Mouse (Mus musculus): ENCODE results near the gene Sla2. TPM values are rescaled to one million over a fixed set of nuclear protein-coding genes. Genes with fewer than 3 reads are reported as not detected.

The Sla2 gene
- polyA plus RNA-seq, 1 experiment: 7.6 TPM

- DNase-seq (ENCODE audit: low read depth in 1 of 2, low spot score in 2 of 2): no peak
- WGBS: 79% methylated on average over 6 of the region's 6 CpGs
- H3K27ac ChIP-seq (ENCODE audit: insufficient read depth, low read length): no peak overlapping the region
Measured at GRCm38 (mm10) chr2:156901883-156902282, 14.9 kb upstream of the Sla2 start.

GRCm38 (mm10) chr2:156901344-156901743 lies 14.4 kb upstream of the Sla2 start:
- Histone ChIP-seq H3K36me3 (ENCODE audit: control insufficient read depth, insufficient read depth, low read length) (no peaks in the 10 kb centered on the region), H3K4me1 (ENCODE audit: control insufficient read depth, insufficient read depth, insufficient read length) (no peaks in the 10 kb centered on the region), H3K27me3 (ENCODE audit: control insufficient read depth, insufficient read depth, low read length) (no peaks in the 10 kb centered on the region), H3K4me3 (ENCODE audit: extremely low read depth, insufficient read depth, insufficient read length) (no peak overlapping the region), H3K27ac (ENCODE audit: insufficient read depth, low read length) (no peak overlapping the region)
- TF ChIP-seq CTCF (IDR thresholded peaks at IDR 0.05; ENCODE audit: extremely low read depth, insufficient read depth, insufficient read length, insufficient replicate concordance) (no peak), POLR2A (IDR thresholded peaks at IDR 0.05; ENCODE audit: low read depth, low read length) (no peak)
- 97% methylated on average over 2 of the region's 2 CpGs for WGBS
- no peak for DNase-seq (ENCODE audit: low read depth in 1 of 2, low spot score in 2 of 2)

More at GRCm38 (mm10) chr2:156901883-156902282, 14.9 kb upstream of the Sla2 start:
- H3K36me3 ChIP-seq (ENCODE audit: control insufficient read depth, insufficient read depth, low read length): no peaks in the 10 kb centered on the region
- TF ChIP-seq CTCF (IDR thresholded peaks at IDR 0.05; ENCODE audit: extremely low read depth, insufficient read depth, insufficient read length, insufficient replicate concordance) (no peak), POLR2A (IDR thresholded peaks at IDR 0.05; ENCODE audit: low read depth, low read length) (no peak)
- no peak overlapping the region for H3K4me3 ChIP-seq (ENCODE audit: extremely low read depth, insufficient read depth, insufficient read length)
- H3K4me1 ChIP-seq (ENCODE audit: control insufficient read depth, insufficient read depth, insufficient read length): no peaks in the 10 kb centered on the region
- no peaks in the 10 kb centered on the region for H3K27me3 ChIP-seq (ENCODE audit: control insufficient read depth, insufficient read depth, low read length)

- Histone ChIP-seq H3K4me1 (ENCODE audit: control insufficient read depth, insufficient read depth, insufficient read length) (no peaks in the 10 kb centered on the region), H3K27me3 (ENCODE audit: control insufficient read depth, insufficient read depth, low read length) (no peaks in the 10 kb centered on the region), H3K36me3 (ENCODE audit: control insufficient read depth, insufficient read depth, low read length) (no peaks in the 10 kb centered on the region), H3K27ac (ENCODE audit: insufficient read depth, low read length) (no peak overlapping the region), H3K4me3 (ENCODE audit: extremely low read depth, insufficient read depth, insufficient read length) (no peak overlapping the region)
- WGBS: 87% methylated on average over 4 of the region's 4 CpGs
- no peak for DNase-seq (ENCODE audit: low read depth in 1 of 2, low spot score in 2 of 2)
- TF ChIP-seq CTCF (IDR thresholded peaks at IDR 0.05; ENCODE audit: extremely low read depth, insufficient read depth, insufficient read length, insufficient replicate concordance): no peak
- TF ChIP-seq POLR2A (IDR thresholded peaks at IDR 0.05; ENCODE audit: low read depth, low read length): no peak
Measured at GRCm38 (mm10) chr2:156899184-156899583, 12.2 kb upstream of the Sla2 start.

- WGBS: 48% methylated on average over 4 of the region's 4 CpGs
Measured at GRCm38 (mm10) chr2:156898374-156898773, 11.4 kb upstream of the Sla2 start.

GRCm38 (mm10) chr2:156897034-156897433 lies 10.0 kb upstream of the Sla2 start:
- no peak for DNase-seq (ENCODE audit: low read depth in 1 of 2, low spot score in 2 of 2)
- TF ChIP-seq CTCF (IDR thresholded peaks at IDR 0.05; ENCODE audit: extremely low read depth, insufficient read depth, insufficient read length, insufficient replicate concordance) (no peak), POLR2A (IDR thresholded peaks at IDR 0.05; ENCODE audit: low read depth, low read length) (no peak)
- no peak overlapping the region for H3K4me3 ChIP-seq (ENCODE audit: extremely low read depth, insufficient read depth, insufficient read length)
- no peaks in the 10 kb centered on the region for H3K4me1 ChIP-seq (ENCODE audit: control insufficient read depth, insufficient read depth, insufficient read length)
- no peak overlapping the region for H3K27ac ChIP-seq (ENCODE audit: insufficient read depth, low read length)
- H3K36me3 ChIP-seq (ENCODE audit: control insufficient read depth, insufficient read depth, low read length): no peaks in the 10 kb centered on the region
- 87% methylated on average over 9 of the region's 9 CpGs for WGBS
- H3K27me3 ChIP-seq (ENCODE audit: control insufficient read depth, insufficient read depth, low read length): no peaks in the 10 kb centered on the region

More at GRCm38 (mm10) chr2:156898374-156898773, 11.4 kb upstream of the Sla2 start:
- DNase-seq (ENCODE audit: low read depth in 1 of 2, low spot score in 2 of 2): no peak
- TF ChIP-seq POLR2A (IDR thresholded peaks at IDR 0.05; ENCODE audit: low read depth, low read length) (no peak), CTCF (IDR thresholded peaks at IDR 0.05; ENCODE audit: extremely low read depth, insufficient read depth, insufficient read length, insufficient replicate concordance) (no peak)
- no peak overlapping the region for H3K4me3 ChIP-seq (ENCODE audit: extremely low read depth, insufficient read depth, insufficient read length)
- H3K36me3 ChIP-seq (ENCODE audit: control insufficient read depth, insufficient read depth, low read length): no peaks in the 10 kb centered on the region
- H3K27ac ChIP-seq (ENCODE audit: insufficient read depth, low read length): no peak overlapping the region
- H3K4me1 ChIP-seq (ENCODE audit: control insufficient read depth, insufficient read depth, insufficient read length): no peaks in the 10 kb centered on the region
- H3K27me3 ChIP-seq (ENCODE audit: control insufficient read depth, insufficient read depth, low read length): no peaks in the 10 kb centered on the region

GRCm38 (mm10) chr2:156896384-156896914 lies 9.5 kb upstream of the Sla2 start:
- no peak overlapping the region for H3K27ac ChIP-seq (ENCODE audit: insufficient read depth, low read length)
- H3K4me1 ChIP-seq (ENCODE audit: control insufficient read depth, insufficient read depth, insufficient read length): no peaks in the 10 kb centered on the region
- H3K36me3 ChIP-seq (ENCODE audit: control insufficient read depth, insufficient read depth, low read length): no peaks in the 10 kb centered on the region
- WGBS: 65% methylated on average over 9 of the region's 9 CpGs
- no peak overlapping the region for H3K4me3 ChIP-seq (ENCODE audit: extremely low read depth, insufficient read depth, insufficient read length)
- H3K27me3 ChIP-seq (ENCODE audit: control insufficient read depth, insufficient read depth, low read length): no peaks in the 10 kb centered on the region
- TF ChIP-seq CTCF (IDR thresholded peaks at IDR 0.05; ENCODE audit: extremely low read depth, insufficient read depth, insufficient read length, insufficient replicate concordance) (no peak), POLR2A (IDR thresholded peaks at IDR 0.05; ENCODE audit: low read depth, low read length) (no peak)
- DNase-seq (ENCODE audit: low read depth in 1 of 2, low spot score in 2 of 2): no peak

GRCm38 (mm10) chr2:156894496-156895265 lies 7.7 kb upstream of the Sla2 start:
- no peak for TF ChIP-seq POLR2A (IDR thresholded peaks at IDR 0.05; ENCODE audit: low read depth, low read length)
- TF ChIP-seq CTCF (IDR thresholded peaks at IDR 0.05; ENCODE audit: extremely low read depth, insufficient read depth, insufficient read length, insufficient replicate concordance): no peak
- Histone ChIP-seq H3K27ac (ENCODE audit: insufficient read depth, low read length) (no peak overlapping the region), H3K4me1 (ENCODE audit: control insufficient read depth, insufficient read depth, insufficient read length) (no peaks in the 10 kb centered on the region), H3K36me3 (ENCODE audit: control insufficient read depth, insufficient read depth, low read length) (no peaks in the 10 kb centered on the region), H3K4me3 (ENCODE audit: extremely low read depth, insufficient read depth, insufficient read length) (no peak overlapping the region), H3K27me3 (ENCODE audit: control insufficient read depth, insufficient read depth, low read length) (no peaks in the 10 kb centered on the region)
- 81% methylated on average over 15 of the region's 15 CpGs for WGBS
- DNase-seq (ENCODE audit: low read depth in 1 of 2, low spot score in 2 of 2): no peak
